Mouse (Mus musculus) limb, embryonic 13.5 days (tissue): ENCODE results near the gene Gm49358. TPM values are rescaled to one million over a fixed set of nuclear protein-coding genes. Genes with fewer than 3 reads are reported as not detected.
A peak's percentile ranks its signal among the peaks of the same experiment; 100 is the strongest.

Experiments used
- ATAC-seq: fragments of 200-750 bp; cut with Nextera tagmentation; 2 replicates; pipeline ENCODE4 v1.8.0; 2017; ENCODE audit warnings: low read depth, moderate number of reproducible peaks, moderate TSS enrichment; ENCODE audit not compliant: low FRiP score
- H3K27ac ChIP-seq: fragments of 300-500 bp; sonication (generic); 2 replicates; pipeline ENCODE4 v1.5.1; 2015; ENCODE audit warnings: inconsistent platforms, mild to moderate bottlenecking, moderate library complexity
- H3K27me3 ChIP-seq: fragments of 300-500 bp; sonication (generic); 2 replicates; pipeline ENCODE4 v1.6.1; 2015; ENCODE audit warnings: mild to moderate bottlenecking, inconsistent platforms
- H3K36me3 ChIP-seq: fragments of 300-500 bp; sonication (generic); 2 replicates; pipeline ENCODE4 v1.6.1; 2015; ENCODE audit warnings: inconsistent platforms, mild to moderate bottlenecking, moderate library complexity
- H3K4me1 ChIP-seq: fragments of 300-500 bp; sonication (generic); 2 replicates; pipeline ENCODE4 v1.6.1; 2015; ENCODE audit warnings: inconsistent platforms
- H3K4me2 ChIP-seq: fragments of 300-500 bp; sonication (generic); replicated peaks from 2 replicates; pipeline ENCODE4 v1.6.1; 2015; ENCODE audit warnings: inconsistent platforms, mild to moderate bottlenecking, moderate library complexity
- H3K4me3 ChIP-seq: fragments of 300-500 bp; sonication (generic); 2 replicates; pipeline ENCODE4 v1.5.1; 2015; ENCODE audit warnings: moderate library complexity, mild to moderate bottlenecking, inconsistent platforms
- H3K9ac ChIP-seq: fragments of 300-500 bp; sonication (generic); 2 replicates; pipeline ENCODE4 v1.6.1; 2015; ENCODE audit warnings: mild to moderate bottlenecking, inconsistent platforms
- H3K9me3 ChIP-seq: fragments of 300-500 bp; sonication (generic); 2 replicates; pipeline ENCODE4 v1.6.1; 2016; ENCODE audit warnings: inconsistent platforms
- WGBS: fragments of 180-500 bp; shearing (Covaris S2); methylation state at CpG from one replicate; pipeline ENCODE4 v1.1.7; 2015; 5-methylcytosine and 5-hydroxymethylcytosine counted together
- polyA plus RNA-seq: library from polyadenylated mRNA; unstranded; fragments of >200 nt; fragmentation: Nextera tagmentation; extraction: Ambion mirVana; gene quantifications from 2 replicates; pipeline ENCODE4 v1.2.1, GENCODE M21; 2015

Gm49358 gene
- polyA plus RNA-seq = 0.27 TPM in 1 of 2 replicates, not detected in the other

DNA sequence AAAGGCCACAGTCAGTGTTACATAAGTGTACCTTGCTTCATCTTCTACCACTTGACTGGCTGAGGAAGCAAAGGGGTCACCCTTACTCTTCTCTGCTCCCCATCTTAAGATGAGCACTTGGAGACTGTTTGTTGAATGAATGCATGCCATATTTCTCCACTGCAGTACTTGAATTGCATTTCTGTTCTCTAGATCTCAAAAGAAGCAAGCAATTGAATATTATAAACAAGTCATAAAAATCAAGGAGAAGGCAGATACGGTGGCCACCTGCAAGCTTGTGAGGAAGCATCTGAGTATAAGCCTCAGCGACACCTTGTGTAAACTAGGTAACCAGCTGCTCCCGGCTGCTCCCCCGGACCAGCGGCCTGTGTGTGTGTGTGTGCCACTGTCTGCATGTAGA, at the start of gene Gm49358:
Gm49358 (plus strand) TSS at position 301 of the 400 bp plus-strand sequence.
- no peaks in the 10 kb centered on the region for H3K36me3 ChIP-seq
- ATAC-seq = no peak
- WGBS = 88% methylated on average over 5 of the region's 5 CpGs
- H3K9me3 ChIP-seq = no peaks in the 10 kb centered on the region
- H3K27me3 ChIP-seq = no peaks in the 10 kb centered on the region
- H3K4me3 ChIP-seq = no peak within 1 kb of the TSS
- H3K9ac ChIP-seq = no peak within 1 kb of the TSS
- peaks cover 15% of the 10 kb centered on the region for H3K4me1 ChIP-seq
- no peak within 1 kb of the TSS for H3K27ac ChIP-seq
- no peak within 1 kb of the TSS for H3K4me2 ChIP-seq

DNA sequence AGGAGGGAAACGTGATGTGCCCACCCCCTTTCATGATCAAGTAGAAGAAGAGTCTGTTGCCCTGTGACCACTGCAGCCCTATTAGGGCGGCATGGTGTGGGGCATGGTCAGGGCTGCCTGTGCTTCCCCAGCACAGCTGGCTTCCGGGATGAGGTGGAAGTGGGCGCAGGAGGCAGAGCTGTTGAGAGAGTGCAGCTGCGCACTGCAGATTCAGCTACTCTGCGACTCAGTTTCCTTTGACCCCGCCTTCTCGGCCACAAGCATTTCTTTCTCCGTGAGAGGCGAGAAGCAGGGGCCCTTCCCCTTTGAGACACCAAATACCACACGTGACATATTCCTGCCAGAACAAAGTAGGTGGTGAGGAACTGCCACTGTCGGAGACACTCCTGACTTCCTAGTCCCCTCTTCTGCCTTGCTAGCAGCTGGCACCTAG, 36.2 kb upstream of the Gm49358 start:
- WGBS = 3% methylated on average over 12 of the region's 12 CpGs
- peak; percentile 71 for ATAC-seq
- Histone ChIP-seq H3K4me1 (peaks cover 16% of the 10 kb centered on the region), H3K27me3 (no peaks in the 10 kb centered on the region), H3K36me3 (no peaks in the 10 kb centered on the region), H3K4me3 (peak overlapping the region; percentile 37), H3K27ac (peak overlapping the region; percentile 65; the same call in 1 of the 2 replicates), H3K9ac (peak overlapping the region; percentile 58), H3K4me2 (peak overlapping the region; percentile 69), H3K9me3 (no peaks in the 10 kb centered on the region)

DNA sequence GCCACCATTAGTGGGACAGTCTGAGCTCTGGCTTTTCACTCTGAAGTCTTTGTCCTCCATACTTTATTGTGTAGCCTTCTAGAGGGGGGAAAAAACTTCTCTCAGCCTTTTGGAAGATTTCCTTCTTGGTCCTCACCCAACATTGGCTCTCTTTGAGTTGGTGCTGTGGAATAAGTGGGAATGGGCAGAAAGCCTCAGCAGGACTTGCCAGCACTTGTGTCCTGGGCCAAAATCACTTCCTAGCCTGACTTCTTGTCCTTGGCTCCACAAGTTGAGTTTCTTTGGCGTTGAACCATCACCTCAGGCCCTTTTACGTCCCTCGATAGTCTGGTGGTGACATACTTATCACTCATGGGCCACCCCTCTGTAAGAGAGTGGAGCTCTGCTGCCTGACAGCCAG, 35.6 kb upstream of the Gm49358 start:
- WGBS = 88% methylated on average over 3 of the region's 3 CpGs
- Histone ChIP-seq H3K36me3 (no peaks in the 10 kb centered on the region), H3K9me3 (no peaks in the 10 kb centered on the region), H3K27ac (peak overlapping the region; percentile 65; the same call in 1 of the 2 replicates), H3K9ac (no peak overlapping the region), H3K27me3 (no peaks in the 10 kb centered on the region), H3K4me2 (peak overlapping the region; percentile 69; the same call in 1 of the 2 replicates), H3K4me3 (no peak overlapping the region), H3K4me1 (peaks cover 16% of the 10 kb centered on the region)
- ATAC-seq = no peak

DNA sequence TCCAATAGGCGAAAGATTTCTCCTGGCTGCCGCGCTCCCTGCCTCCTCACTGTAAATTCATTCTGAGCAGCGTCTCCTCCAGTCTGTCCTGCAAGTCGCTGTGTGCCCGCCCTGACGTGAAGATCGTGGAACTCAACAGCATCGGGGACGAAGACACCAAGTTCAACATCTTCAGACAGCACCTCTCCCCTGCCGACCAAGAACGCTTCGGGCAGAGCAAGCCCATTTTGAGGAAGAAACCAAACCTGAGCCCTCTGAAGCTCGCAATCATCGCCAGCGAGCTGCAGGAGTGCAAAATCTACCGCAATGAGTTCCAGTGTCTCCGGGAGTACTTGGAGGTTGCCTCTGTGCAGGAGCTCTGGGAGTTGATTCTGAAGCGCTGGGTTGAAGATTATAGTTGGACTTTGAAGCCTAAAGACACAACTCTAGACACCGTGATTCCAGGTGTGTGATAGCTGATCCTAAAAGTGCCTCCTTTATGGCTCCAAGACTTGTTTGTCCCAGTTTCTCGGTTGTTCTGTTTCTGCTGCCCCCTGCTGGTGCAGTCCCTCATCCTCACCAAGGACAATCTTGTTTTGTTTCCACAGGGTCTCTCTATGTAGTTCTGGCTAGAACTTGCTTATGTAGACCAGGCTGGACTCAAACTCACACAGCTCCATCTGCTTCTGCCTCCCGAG, 32.8 kb upstream of the Gm49358 start:
- ATAC-seq = peak; percentile 55; the same call in 1 of the 2 replicates
- WGBS = 8% methylated on average over 22 of the region's 22 CpGs
- Histone ChIP-seq H3K4me1 (peaks cover 30% of the 10 kb centered on the region), H3K9me3 (no peaks in the 10 kb centered on the region), H3K9ac (peak overlapping the region; percentile 72), H3K27ac (peak overlapping the region; percentile 33; the same call in 1 of the 2 replicates), H3K4me3 (peak overlapping the region; percentile 52), H3K36me3 (no peaks in the 10 kb centered on the region), H3K4me2 (peak overlapping the region; percentile 69), H3K27me3 (no peaks in the 10 kb centered on the region)

DNA sequence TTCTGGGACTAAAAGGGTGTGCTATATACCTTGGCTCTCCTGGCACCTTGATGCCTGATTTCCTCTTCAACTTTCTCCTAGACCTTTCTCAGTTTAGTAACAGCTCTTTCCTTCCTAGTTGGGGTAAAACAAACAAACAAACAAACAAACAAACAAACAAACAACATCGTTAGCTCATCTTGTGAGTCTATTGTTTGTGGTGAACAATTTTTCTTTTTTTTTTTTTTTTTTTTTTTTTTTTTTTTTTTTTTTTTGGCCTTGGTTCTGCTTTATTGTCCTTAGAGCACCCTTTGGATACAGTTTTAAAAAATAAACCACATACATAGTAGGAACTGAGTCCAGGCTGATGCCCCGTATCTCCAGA, 32.3 kb upstream of the Gm49358 start:
- no peak overlapping the region for H3K27ac ChIP-seq
- H3K27me3 ChIP-seq = no peaks in the 10 kb centered on the region
- 57% methylated on average over 2 of the region's 2 CpGs for WGBS
- no peak for ATAC-seq
- no peak overlapping the region for H3K9ac ChIP-seq
- H3K9me3 ChIP-seq = no peaks in the 10 kb centered on the region
- peaks cover 30% of the 10 kb centered on the region for H3K4me1 ChIP-seq
- H3K4me3 ChIP-seq = no peak overlapping the region
- H3K36me3 ChIP-seq = no peaks in the 10 kb centered on the region
- no peak overlapping the region for H3K4me2 ChIP-seq

DNA sequence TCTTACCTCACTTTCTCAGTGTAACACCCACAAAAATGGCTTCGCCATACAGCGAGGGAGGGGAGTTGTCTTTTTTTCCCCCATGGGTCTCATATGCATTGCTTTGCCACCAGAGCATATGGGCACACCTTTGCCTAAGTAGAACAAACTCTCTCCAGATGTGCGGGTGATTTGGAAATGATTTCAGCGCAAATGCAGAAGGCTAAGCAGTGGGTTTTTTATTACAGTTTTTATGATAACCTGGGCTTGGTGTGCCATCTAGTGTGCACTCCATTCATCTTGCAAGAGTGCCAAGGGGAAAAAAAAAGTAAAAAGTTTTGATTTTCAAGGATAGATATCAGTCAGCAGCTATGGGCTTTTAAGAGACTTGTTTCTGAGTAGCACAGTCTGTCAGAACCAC, 28.7 kb upstream of the Gm49358 start:
- no peak; the same call in 1 of the 2 replicates for ATAC-seq
- peaks cover 14% of the 10 kb centered on the region; the same call in 1 of the 2 replicates for H3K4me1 ChIP-seq
- H3K4me2 ChIP-seq = peak overlapping the region; percentile 30; the same call in 1 of the 2 replicates
- 35% methylated on average over 4 of the region's 4 CpGs for WGBS
- no peaks in the 10 kb centered on the region for H3K9me3 ChIP-seq
- H3K36me3 ChIP-seq = no peaks in the 10 kb centered on the region
- no peaks in the 10 kb centered on the region for H3K27me3 ChIP-seq
- H3K27ac ChIP-seq = no peak overlapping the region
- no peak overlapping the region for H3K9ac ChIP-seq
- H3K4me3 ChIP-seq = no peak overlapping the region

DNA sequence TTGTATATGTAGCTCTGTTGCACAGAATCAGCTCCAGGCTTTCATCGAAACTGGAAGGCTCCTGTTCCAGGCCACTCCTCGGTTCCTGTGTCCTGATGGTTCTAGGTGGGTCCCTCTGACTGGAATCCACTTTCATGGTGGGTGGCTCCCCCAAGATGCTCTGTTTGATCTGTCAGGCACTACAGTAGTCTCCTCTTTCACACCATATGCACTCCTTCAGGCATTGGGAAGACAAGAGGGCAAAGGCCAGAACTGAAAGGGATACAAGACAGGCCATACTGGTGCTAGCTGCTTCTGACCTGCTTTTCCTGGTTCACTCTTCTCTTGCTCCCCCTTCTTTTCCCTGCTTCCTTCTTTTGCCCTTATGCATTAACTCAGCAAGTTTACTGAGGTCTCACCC, 20.9 kb upstream of the Gm49358 start:
- 83% methylated on average over 2 of the region's 2 CpGs for WGBS
- H3K4me3 ChIP-seq = no peak overlapping the region
- H3K36me3 ChIP-seq = no peaks in the 10 kb centered on the region
- no peak overlapping the region for H3K4me2 ChIP-seq
- H3K4me1 ChIP-seq = no peaks in the 10 kb centered on the region
- no peak overlapping the region for H3K27ac ChIP-seq
- ATAC-seq = no peak
- H3K27me3 ChIP-seq = no peaks in the 10 kb centered on the region
- no peak overlapping the region for H3K9ac ChIP-seq
- no peaks in the 10 kb centered on the region for H3K9me3 ChIP-seq

DNA sequence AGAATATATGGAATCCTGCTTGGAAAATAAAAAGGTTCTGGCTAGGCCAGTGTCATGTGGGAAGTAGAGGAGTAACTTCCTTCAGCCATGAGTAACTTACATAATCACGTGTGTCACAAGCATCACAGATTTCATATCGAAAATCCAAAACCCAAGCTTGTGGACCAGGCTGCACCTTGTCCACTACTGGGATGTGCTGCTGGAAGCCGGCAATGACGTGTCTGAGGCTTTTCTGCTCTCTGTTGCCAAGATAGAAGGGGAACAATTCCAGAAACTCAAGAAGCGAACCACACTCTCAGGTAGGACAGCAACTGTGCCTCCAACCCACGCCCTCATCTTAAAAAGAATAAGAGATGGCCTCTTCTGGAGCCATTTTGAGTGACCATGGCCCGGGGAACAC, 19.5 kb upstream of the Gm49358 start:
- H3K9ac ChIP-seq = no peak overlapping the region
- H3K4me2 ChIP-seq = no peak overlapping the region
- no peaks in the 10 kb centered on the region for H3K9me3 ChIP-seq
- H3K27ac ChIP-seq = no peak overlapping the region
- no peaks in the 10 kb centered on the region for H3K27me3 ChIP-seq
- H3K4me1 ChIP-seq = no peaks in the 10 kb centered on the region
- no peak for ATAC-seq
- no peaks in the 10 kb centered on the region for H3K36me3 ChIP-seq
- H3K4me3 ChIP-seq = no peak overlapping the region
- 85% methylated on average over 7 of the region's 7 CpGs for WGBS

DNA sequence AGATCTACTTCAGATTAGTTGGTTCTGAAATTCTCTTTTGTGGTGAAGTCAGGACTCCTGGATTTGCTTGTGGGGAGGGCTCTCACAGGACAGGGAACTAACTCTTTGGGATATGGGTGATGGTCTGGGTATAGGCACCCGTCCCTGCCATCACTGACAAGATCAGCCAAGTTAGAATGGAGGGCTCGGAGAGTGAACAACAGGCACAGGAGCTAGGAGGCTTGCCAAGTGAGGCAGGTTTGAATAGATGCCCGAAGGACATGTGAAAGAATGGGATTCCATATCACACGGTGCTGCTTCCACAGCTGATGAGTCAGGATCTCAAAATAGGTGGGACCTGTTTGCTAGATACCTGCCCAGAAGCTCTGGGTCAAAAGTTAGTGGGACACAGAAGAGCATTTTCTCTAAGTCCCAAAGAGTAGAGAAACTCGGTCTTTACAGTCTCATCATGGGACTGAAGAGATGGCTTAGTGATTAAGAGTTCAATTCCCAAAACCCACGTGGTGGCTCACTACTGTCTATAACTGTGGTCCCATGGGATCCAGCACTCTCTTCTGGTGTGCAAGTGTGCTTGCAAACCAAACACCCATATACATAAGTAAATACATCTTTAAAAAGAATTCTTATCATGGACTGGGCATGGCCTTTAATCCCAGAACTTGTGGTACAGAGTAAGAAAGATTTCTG, 7.8 kb upstream of the Gm49358 start:
- 81% methylated on average over 6 of the region's 6 CpGs for WGBS
- ATAC-seq = no peak
- no peak overlapping the region for H3K9ac ChIP-seq
- no peaks in the 10 kb centered on the region for H3K9me3 ChIP-seq
- no peak overlapping the region for H3K4me3 ChIP-seq
- H3K36me3 ChIP-seq = no peaks in the 10 kb centered on the region
- H3K27me3 ChIP-seq = no peaks in the 10 kb centered on the region
- H3K27ac ChIP-seq = no peak overlapping the region
- peaks cover 2% of the 10 kb centered on the region for H3K4me1 ChIP-seq
- H3K4me2 ChIP-seq = no peak overlapping the region

DNA sequence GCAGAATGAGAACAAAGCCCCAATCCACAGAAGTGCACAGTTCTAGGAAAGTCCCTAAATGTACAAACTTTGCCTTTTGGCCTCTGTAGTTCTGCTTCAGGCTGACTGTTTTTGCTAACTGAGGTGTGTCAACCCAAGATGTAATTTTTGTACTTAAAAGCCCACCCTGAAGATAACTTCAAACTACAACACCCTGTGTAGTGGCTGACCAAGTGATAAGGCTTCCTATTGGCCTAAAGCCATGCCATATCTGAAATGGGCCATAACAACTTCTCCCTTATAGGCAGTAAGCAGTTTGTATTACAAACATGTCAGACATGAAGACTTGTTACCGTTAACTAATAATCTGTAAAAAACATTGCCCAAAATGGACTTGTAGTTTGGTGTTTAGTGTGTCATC, 6.0 kb upstream of the Gm49358 start:
- no peak for ATAC-seq
- 97% methylated on average over 1 of the region's 1 CpGs for WGBS
- Histone ChIP-seq H3K4me3 (no peak overlapping the region), H3K4me2 (no peak overlapping the region), H3K36me3 (no peaks in the 10 kb centered on the region), H3K4me1 (peaks cover 15% of the 10 kb centered on the region), H3K9me3 (no peaks in the 10 kb centered on the region), H3K9ac (no peak overlapping the region), H3K27me3 (no peaks in the 10 kb centered on the region), H3K27ac (no peak overlapping the region)

DNA sequence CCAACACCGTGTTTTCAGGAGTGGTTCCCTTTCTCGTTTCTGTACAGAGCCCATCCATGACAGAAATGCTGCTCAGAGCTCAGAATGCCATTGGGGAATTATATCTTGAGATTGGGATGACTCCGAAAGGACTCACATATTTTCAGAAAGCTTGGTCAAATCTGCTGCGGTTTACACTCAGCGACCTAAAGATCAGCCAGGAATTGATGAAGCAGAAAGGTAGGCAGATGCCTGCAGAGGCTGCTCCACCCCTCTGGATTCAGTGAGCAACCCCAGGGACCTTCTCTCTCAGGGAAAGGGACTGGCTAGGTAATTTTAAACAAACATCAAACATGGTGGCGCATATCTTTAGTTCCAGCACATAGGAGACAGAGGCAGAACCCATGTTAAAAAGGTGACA, 5.6 kb upstream of the Gm49358 start:
- no peak for ATAC-seq
- peaks cover 15% of the 10 kb centered on the region for H3K4me1 ChIP-seq
- no peaks in the 10 kb centered on the region for H3K27me3 ChIP-seq
- H3K36me3 ChIP-seq = no peaks in the 10 kb centered on the region
- 93% methylated on average over 6 of the region's 6 CpGs for WGBS
- H3K4me2 ChIP-seq = no peak overlapping the region
- no peaks in the 10 kb centered on the region for H3K9me3 ChIP-seq
- H3K9ac ChIP-seq = no peak overlapping the region
- no peak overlapping the region for H3K27ac ChIP-seq
- H3K4me3 ChIP-seq = no peak overlapping the region

DNA sequence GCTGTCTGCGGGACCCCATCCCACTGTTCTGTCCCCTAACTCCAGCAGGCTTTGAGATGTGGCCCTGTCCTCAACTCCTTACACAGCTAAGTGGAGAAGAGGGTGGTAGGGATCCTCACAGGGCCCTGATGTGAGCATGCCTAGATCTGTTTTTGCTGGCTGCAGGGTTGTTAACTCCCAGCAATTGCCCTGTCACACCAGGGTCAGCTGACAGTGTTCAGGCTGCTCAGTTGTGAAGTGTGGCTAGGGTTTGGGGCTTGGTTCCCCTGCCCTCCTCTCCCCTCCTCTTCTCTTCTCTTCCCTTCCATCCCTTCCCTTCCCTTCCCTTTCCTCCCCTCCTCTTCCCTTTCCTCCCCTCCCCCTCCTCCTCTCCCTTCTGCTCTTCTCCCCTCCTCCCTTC, 2.5 kb upstream of the Gm49358 start:
- Histone ChIP-seq H3K9ac (no peak overlapping the region; the same call in 1 of the 2 replicates), H3K36me3 (no peaks in the 10 kb centered on the region), H3K4me2 (no peak overlapping the region), H3K4me1 (peaks cover 15% of the 10 kb centered on the region), H3K9me3 (no peaks in the 10 kb centered on the region), H3K27me3 (no peaks in the 10 kb centered on the region), H3K4me3 (no peak overlapping the region), H3K27ac (no peak overlapping the region)
- 43% methylated on average over 1 of the region's 1 CpGs for WGBS
- no peak; the same call in 1 of the 2 replicates for ATAC-seq
